In the genomic region with DNA sequence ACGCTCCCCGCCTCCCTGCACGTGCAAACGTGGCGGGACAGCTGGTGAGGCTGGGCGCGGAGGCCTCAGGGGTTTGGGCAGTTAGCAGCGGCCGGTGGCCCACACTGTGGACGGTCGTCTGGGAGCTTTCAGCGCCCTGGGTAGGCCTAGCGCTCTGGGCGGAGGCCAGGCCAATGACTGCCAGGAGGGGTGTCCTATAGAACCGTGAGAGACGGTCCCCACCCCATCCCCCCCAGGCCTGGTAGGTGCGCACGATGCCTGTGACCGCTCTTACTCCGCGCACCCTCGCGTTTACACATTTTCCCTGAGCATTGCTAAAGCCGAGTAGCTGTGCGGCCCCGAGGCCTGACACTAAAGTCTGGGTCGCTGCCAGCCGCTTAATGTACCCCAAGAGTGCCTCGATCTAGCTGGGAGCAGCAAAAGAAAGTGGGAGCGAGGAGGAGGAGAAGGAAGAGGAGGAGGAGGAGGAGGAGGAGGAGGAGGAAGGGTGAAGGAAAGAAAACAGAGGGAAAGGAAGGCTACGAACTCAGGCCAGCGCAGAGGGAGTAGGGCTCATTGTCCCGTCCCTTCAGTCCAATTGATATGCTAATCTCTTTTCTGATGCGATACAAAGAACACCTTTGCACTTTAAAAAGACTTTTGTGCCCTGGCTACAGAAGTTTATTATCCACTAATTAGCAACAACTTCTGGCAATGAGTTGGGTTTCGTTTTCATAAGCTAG, we compare ENCODE assay signal across 8 mouse cellular contexts.
DNase-seq lines count a peak whose midpoint lies in the region; ATAC-seq and TF ChIP-seq lines count a peak whose summit lies in the region.

No protein-coding gene starts in this region.

- peak overlapping the region; percentile 100 for H3K9ac ChIP-seq in hindbrain, embryonic 13.5 days
- H3K9ac ChIP-seq in midbrain, embryonic 14.5 days (replicated peaks; ENCODE audit: low read length), result peak overlapping the region; percentile 98

- TF ChIP-seq CTCF in layer of hippocampus, adult 2 months (conservative IDR thresholded peaks at IDR 0.05), result no peak

- no peak for DNase-seq in layer of hippocampus, adult 2 months (ENCODE audit: low spot score in 2 of 2)
- DNase-seq in layer of hippocampus, adult 9-11 months, result no peak
- peak; percentile 50 for DNase-seq in cerebellum, adult 9-10 months
- DNase-seq in midbrain, embryonic 14.5 days, result peak; percentile 83
- DNase-seq in layer of hippocampus, adult 11-12 months (ENCODE audit: low spot score), result no peak
- DNase-seq in adrenal gland, postnatal 10 days, result no peak
- no peak for DNase-seq in kidney, adult 11 months

- H3K4me1 ChIP-seq in hindbrain, embryonic 13.5 days (replicated peaks), result peaks cover 37% of the 10 kb centered on the region
- H3K4me1 ChIP-seq in midbrain, embryonic 14.5 days (ENCODE audit: control insufficient read depth, insufficient read depth, low read length), result peaks cover 24% of the 10 kb centered on the region

- peak; percentile 68 for ATAC-seq in hindbrain, embryonic 13.5 days (ENCODE audit: low FRiP score)
- peak; percentile 75 for ATAC-seq in midbrain, embryonic 14.5 days (ENCODE audit: low FRiP score, low TSS enrichment)

- H3K36me3 ChIP-seq in hindbrain, embryonic 13.5 days, result no peaks in the 10 kb centered on the region
- H3K36me3 ChIP-seq in midbrain, embryonic 14.5 days (ENCODE audit: control insufficient read depth, insufficient read depth, low read length), result no peaks in the 10 kb centered on the region

- peak overlapping the region; percentile 96 for H3K27ac ChIP-seq in layer of hippocampus, adult 2 months
- H3K27ac ChIP-seq in hindbrain, embryonic 13.5 days, result peak overlapping the region; percentile 100
- peak overlapping the region; percentile 100 for H3K27ac ChIP-seq in midbrain, embryonic 14.5 days (replicated peaks; ENCODE audit: low read depth, low read length)

- under 1% methylated on average over 35 of the region's 35 CpGs for WGBS in hindbrain, embryonic 13.5 days
- under 1% methylated on average over 35 of the region's 35 CpGs for WGBS in midbrain, embryonic 14.5 days

- H3K4me2 ChIP-seq in hindbrain, embryonic 13.5 days, result peak overlapping the region; percentile 99
- H3K4me2 ChIP-seq in midbrain, embryonic 14.5 days (ENCODE audit: low read length), result peak overlapping the region; percentile 100

- H3K27me3 ChIP-seq in hindbrain, embryonic 13.5 days, result no peaks in the 10 kb centered on the region
- no peaks in the 10 kb centered on the region for H3K27me3 ChIP-seq in midbrain, embryonic 14.5 days (ENCODE audit: control insufficient read depth, insufficient read depth, low read length)

- peak overlapping the region; percentile 63 for H3K4me3 ChIP-seq in layer of hippocampus, adult 2 months
- peak overlapping the region; percentile 78 for H3K4me3 ChIP-seq in hindbrain, embryonic 13.5 days
- peak overlapping the region; percentile 94 for H3K4me3 ChIP-seq in midbrain, embryonic 14.5 days (replicated peaks; ENCODE audit: low read depth, low read length)

- no peaks in the 10 kb centered on the region for H3K9me3 ChIP-seq in hindbrain, embryonic 13.5 days
- no peaks in the 10 kb centered on the region for H3K9me3 ChIP-seq in midbrain, embryonic 14.5 days (ENCODE audit: control insufficient read depth, low read length)

Comparison
In these comparisons a context has a peak if more than half of its experiments do, and no peak if none do; other contexts are left out.
1. DNase-seq: peak in cerebellum, adult 9-10 months (single experiment) and midbrain, embryonic 14.5 days (single experiment); none in layer of hippocampus, adult 2 months (0 of 2), layer of hippocampus, adult 9-11 months (single experiment), layer of hippocampus, adult 11-12 months (single experiment), adrenal gland, postnatal 10 days (single experiment) and kidney, adult 11 months (single experiment).
2. Peak in every context shown above with its lines, with median percentiles within 50 percentile points of each other: H3K27ac ChIP-seq and H3K4me3 ChIP-seq.